Mouse (Mus musculus) kidney, postnatal 4 days (tissue): Measurements from ENCODE around the gene Frg2f1.
A peak's percentile ranks its signal among the peaks of the same experiment; 100 is the strongest.
"Not testable (repeated sequence)": the region's sequence is repeated elsewhere in the genome, so short reads cannot be mapped to it uniquely, and the experiment has no call there.

Source experiments
- DNase-seq, 2 experiments: peaks; one replicate each; pipeline ENCODE4 v3.0.0; 2021; ENCODE audit warnings: mixed read lengths in 2 of 2

The Frg2f1 gene

DNA sequence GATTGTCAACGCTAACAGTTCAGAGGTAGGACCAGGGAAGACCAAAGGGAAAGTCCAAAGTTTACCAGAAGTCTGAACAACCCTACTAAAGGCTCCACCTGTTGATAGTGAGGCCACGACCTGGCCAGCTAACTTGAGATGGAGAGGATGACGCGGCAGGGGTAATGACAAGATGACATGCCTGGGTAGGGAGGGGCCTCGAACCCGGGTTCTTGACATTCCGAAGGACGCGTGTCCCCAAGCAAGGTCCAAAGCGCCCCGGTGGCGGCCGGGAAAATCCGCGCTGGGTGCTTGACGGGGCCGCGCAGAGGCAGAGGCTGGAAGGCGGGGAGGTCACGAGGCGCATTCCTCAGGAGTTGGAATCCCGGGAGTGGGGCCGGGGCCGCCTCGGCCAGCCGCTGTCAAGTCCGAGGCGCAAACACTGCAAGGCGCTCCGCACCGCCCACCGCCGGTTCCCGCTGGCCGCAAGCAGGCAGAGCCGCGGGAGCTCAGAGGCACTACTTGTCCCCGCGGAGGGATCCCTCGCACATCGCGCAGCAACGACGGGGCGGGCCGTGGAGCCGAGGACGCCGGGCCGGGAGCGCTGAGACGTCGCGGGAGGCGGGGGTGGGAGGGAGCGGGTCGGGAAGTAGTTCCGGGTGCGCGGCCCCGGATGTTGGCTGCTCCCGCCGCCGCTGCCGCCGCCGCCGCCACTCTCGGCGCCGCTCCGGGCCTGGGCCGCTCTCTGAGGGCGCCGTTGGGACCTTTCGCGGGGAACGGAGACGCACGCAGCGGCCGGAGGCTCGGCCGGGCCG is at the start of gene Frg2f1:
Gene Frg2f1 (minus strand): TSS at position 499 of the 794 bp plus-strand sequence.
- peak; percentile 98 to 99 for DNase-seq

DNA sequence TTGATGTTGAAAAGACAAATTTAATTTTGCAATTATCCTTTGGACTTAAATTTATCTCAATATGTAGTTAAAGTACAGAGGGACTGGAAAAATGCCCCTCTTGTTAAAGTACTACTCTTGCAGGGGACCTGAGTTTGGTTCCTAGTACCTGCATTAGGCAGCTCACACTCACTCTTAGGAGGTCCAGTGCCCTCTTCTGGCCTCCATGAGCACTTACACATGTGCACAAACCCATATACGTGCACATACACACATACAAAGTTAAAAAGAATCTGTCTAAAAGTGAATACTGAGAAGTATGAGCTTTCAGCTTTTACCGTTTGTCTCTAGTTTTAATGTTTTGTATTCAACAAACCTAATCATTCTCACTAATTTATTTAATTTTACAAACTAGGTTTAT is 48.7 kb upstream of the Frg2f1 start:
- DNase-seq = no peak

DNA sequence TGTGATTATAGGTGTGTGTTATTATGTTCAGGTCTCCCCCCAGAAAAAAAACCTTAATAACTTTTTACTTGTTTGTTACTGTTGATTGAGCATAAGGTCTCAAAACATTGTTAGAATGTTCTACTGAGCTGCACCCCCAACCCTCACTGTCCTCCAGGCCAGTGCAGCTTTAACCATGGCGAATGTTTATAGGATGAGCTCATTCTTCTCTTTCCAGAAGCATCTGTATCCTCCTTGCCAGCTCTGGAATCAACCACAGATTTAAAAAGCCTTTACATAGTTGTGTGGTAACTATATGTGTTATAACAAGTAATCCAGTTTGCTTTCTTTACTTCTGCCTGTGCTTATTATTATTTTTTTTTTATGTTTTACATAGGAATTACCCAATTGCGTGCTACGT is 36.1 kb upstream of the Frg2f1 start:
- no peak for DNase-seq

DNA sequence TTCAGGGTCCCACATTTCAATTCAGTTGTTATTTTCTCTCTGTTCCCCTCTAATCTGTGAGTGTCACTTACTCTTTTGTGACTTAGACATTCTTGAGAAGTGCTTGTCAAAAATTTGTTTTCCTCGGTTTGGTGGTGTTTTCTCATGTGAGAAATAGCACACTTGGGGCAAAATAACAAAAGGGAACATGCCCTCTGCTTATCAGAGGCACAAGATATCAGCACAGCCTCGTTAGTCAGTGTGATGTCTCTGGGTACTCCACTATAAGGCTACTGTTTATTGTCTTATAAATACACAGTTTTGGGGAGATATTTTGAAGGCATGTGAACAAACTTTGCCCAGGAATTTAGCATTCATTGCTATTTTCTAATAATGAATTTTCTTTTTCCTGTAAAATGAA is 35.2 kb upstream of the Frg2f1 start:
- DNase-seq = no peak

DNA sequence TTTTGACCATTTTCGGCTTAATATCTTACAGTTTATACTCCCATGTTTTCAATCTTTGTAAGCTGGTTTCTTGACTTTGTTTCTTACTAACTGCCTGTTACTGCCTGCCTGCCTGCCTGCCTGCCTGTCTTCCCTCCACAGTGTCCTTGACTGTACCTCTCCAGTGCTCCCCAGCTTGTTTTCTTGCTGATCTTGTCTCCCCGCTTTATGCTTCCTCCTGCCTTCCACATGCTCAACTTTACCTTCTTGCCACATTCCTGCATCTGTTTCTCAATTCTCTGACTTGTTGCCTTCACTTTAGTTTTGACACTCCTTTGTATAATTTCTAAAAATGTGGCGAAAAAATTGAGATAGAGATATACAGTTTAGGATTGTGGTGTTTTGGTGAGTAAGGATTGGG is 33.4 kb upstream of the Frg2f1 start:
- no peak for DNase-seq

DNA sequence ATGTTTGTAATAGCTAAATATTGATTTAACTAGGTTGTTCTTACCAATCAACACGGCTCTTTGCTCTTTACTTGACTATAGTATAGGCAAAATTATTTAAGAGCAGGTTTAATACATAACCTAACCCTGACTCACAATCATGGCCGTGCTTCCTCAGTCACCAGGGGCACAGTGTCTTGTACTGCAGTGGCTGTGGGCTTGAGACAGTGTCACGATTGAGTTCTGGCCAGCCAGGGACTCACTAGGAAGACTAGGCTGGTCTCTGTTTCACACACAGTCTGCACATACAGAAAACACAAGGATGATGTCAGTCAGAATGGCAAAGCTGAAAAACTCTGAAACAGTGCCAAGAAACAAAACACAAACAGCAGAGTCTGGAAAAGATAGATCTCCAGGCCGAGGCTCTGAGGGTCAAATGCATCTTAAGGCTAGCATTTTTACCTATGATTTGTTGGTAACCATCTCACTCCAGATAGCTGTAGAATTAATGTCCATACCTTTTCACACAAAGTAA is 27.1 kb upstream of the Frg2f1 start:
- DNase-seq = no peak

DNA sequence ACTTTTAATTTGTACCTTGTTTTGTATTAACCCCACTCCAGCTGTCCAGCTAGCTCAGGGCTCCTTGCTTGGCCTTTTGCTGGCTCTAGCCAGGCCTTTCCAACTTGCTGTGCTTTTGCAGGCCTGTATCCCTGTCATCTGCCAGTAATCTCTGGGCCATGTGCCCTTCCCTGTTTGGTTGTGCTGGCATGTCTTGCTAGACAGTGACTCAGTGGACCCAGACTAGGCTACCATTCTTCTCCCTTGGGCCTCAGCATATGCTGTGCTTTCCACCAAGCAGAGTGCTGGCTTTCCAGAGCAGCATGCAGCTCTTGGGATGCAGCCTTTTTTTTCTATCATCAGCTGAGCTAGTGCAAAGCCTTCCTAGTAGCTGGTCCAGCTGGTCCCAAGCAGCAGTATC is 23.8 kb upstream of the Frg2f1 start:
- no peak for DNase-seq

DNA sequence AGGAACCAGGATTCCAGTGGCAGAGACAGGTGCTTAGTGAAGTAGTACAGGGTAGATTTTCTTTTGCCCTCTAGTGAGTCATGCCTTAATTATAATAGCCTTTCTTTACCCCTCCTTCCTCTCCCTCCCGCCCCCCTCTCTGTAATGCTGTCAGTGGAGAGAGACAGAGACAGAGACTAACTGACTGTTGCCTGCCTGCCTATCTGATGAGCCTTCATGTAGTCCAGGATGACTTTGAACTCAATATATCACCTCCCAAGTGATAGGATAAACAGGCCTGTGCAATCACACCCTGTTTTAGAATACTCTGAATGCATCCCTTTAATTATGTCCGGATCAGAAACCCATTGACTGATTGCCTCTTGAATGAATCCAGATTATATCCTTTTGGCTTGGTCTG is 16.1 kb upstream of the Frg2f1 start:
- DNase-seq = no peak

DNA sequence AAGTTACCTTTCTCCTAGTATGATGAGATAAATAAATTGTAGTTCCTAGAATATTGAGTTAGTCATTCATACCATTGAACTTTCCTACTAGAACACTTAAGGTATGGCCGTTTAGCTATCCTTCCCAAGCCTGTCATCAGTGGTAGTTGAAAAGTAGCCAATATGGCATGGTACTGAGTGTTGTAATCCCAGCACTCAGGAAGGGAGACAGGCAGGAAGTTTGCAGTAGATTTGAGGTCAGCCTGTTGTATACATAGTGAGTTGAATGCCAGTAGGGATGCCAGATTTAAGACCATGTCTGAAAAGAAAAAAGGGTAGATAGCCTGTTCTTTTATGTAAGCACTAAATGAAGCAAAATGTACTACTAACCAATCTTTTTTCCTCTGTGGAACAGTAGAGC is 11.5 kb upstream of the Frg2f1 start:
- DNase-seq = no peak

DNA sequence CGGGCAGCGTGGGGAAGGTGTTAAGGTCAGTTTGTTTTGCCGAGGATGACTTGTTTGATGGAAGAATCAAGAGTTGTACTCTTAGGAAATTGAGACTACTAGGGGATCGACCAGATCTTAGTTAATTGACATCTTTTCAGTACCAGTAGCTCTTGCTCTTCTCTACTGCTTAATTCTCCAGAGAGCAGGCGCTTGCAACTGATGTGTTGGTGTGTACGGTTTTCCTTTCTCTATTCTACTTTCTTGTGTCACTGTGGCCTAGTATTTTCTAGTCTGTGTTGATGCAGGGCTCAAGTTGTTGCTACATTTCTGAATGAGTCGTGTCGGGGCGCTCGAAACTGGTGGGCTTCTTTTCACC is 1.2 kb upstream of the Frg2f1 start:
- DNase-seq = no peak

DNA sequence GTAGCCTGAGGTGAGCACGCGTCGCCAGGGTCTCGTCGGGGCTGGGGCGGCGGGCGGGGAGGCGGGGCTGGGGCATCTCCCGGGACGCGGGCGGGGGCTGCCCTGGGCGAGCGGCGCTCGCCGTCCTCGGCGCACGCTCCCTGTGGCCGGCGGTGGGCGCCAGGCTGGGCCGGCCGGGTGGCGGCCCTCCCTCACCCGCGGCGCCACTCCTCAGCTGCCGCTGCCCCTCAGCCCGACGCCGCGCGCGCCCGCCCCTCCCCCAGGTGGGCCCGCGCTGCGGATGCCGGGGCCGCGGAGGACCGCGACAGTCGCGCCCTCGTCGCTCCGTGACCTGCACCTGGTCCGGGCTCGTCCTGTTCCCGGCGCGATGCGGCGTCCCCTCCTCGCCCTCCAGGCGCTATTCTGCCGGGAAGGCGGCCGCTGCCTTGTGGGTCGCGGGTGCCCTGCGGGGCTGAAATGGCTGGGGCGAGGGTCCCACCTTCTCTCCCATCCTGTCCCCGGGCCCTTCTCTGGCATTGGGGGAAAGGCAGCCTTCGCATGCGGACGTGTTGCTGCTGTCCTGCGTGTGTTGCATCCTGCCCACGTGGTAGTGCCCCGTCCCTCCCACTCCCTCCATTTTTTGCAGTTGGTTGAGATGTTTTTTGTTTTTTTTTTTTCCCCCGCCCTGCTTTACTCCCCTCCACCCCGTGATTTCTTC is 655 bp upstream of the Frg2f1 start:
- DNase-seq = peak; percentile 55 to 73

DNA sequence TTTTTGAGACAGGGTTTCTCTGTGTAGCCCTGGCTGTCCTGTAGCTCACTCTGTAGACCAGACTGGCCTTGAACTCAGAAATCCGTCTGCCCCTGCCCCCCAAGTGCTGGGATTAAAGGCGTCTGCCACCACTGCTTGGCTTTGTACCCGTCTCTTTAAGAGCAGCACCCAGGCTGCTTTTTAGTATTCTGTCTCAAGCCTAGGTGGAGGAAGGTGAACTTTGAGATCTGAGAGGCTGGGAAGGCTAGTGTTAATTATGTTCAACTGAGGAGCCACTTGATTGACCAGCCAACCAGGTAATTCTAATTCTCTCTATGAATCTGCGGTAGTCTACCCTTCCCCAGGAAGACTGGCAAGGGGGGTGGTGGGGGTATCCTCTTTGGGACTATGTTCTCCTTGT is 1.9 kb downstream of the Frg2f1 start:
- peak in 1 of 2 experiments; percentile 6 for DNase-seq

DNA sequence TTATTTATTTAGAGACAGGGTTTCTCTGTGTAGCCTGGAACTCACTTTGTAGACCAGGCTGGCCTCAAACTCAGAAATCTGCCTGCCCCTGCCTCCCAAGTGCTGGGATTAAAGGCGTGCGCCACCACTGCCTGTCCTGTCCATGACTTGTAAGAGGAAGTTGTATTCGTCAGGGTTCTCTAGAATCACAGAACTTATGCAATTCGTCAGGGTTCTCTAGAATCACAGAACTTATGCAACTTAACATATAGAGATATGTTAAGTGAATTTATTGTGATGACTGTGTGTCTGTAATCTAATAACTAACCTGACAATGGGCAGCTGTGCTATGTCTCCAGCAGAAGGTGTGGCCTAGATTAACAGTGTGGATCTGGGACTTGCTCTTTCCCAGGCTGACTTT is 2.7 kb downstream of the Frg2f1 start, which contains the start of gene Foxj3:
Gene Foxj3 (plus strand): TSS at position 390 of the 400 bp plus-strand sequence.
- DNase-seq = not testable (repeated sequence)

DNA sequence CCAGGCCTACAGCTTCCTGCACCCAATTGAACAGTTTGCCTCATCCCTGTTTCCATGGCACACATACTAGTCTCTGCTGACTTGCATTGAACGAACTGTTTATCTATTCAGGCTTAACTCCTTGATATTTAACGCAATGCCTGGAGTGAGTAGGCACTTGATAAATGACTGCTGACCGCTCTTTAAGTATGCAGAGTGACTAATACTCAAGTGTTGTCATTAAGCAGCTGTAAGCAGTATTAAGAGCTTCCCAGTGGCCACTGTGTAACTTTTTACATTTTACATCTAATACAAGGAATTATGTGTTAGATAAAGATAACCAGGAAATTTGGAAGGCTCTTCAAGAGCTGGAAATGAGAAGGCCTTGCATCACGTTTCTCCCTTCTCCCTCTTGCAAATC is 4.2 kb downstream of the Frg2f1 start:
- DNase-seq = no peak

DNA sequence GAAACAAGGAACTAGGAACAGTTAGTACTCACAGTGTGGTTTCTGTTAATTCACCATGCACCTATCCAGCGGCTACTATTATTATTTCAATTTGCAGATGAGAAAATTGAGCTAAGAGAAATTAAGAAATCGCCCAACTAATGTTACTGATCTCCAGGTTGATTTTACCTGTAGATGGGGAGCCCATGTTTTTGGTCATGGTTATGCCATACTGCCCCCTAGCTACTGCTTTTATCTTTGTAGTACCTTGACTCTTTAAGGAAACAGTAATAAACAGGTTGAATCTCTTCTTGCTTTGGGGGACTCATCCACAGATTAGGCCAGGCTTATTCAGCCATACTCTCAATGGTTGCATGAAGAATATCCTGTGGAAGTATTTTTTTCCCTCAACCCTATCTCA is 7.5 kb downstream of the Frg2f1 start:
- no peak for DNase-seq

DNA sequence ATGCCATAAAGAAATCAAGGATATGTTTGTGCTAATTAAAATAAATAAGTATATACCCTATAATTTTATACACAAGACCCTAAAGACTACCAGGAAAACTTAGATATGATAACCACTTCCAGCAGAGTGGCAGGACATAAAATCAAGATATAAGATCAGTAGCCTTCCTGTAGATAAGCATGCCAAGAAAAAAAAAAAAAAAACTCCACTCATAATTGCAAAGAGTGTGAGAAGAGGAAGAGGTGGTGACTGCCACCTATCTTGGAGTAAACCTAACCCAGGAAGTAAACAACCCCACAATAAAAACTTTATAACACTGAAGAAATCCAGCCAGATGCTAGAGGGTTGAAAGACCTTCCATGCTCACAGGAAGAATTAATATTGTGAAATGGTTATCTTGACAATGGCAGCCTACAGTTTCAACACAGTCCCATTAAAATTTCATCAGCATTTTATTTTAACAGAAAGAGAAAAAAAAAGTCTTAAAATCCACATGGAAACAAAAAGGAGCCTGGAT is 12.9 kb downstream of the Frg2f1 start:
- no peak for DNase-seq

DNA sequence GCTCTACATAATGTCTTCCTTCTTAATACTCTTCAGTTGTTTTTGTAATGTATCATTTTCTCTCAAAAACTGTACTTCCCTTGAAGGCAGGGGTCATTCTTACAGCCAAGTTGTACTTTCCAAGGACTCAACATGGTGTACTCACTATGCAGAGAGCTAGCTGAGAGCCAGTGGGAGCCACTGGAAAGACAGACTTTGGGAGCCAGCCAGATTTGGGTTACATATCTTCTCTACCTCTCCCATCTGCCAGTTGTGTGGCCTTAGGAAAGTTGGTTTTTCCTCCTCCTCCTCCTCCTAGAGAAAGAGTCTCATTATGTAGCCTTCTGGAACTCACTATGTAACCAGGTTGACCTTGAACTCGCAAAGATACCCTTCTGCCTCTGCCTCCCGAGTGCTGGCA is 14.9 kb downstream of the Frg2f1 start:
- DNase-seq = no peak

DNA sequence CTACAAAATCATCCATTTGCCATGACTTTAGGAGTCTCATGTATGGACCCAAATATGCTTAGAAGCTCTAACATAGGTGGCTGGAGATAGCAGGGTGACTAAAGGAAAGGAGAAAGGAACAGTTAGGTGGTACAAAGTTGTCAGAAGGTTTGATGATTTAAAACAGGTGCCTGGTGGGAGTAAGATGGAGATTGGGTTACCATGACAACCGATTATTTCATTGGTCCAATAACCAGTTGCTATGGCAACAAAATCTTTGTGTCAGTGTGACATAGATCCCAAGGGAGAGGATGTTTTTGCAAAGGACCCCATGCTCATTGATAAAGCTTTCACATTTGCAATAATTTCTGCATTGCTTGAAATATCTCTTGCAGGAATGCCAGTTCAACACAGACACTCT is 15.3 kb downstream of the Frg2f1 start:
- no peak for DNase-seq

DNA sequence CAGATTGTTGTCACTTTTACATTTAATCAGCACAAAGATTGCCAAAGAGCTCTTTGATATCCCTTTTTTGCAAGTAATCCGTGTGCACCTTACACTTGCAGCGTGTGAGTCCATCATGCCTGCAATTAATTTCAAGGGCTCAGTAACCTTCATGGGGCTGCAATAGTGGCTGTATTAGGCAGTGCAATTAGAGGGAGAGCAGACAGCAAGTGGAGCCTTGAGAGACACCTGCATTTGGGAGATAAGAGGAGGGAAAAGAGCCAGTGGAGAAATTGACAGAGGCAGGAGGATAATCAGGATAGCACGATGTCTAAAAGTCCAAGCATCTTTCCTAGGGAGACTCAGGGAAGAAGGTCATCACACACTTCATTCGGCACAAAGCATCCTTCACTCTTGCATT is 15.8 kb downstream of the Frg2f1 start:
- DNase-seq = no peak

DNA sequence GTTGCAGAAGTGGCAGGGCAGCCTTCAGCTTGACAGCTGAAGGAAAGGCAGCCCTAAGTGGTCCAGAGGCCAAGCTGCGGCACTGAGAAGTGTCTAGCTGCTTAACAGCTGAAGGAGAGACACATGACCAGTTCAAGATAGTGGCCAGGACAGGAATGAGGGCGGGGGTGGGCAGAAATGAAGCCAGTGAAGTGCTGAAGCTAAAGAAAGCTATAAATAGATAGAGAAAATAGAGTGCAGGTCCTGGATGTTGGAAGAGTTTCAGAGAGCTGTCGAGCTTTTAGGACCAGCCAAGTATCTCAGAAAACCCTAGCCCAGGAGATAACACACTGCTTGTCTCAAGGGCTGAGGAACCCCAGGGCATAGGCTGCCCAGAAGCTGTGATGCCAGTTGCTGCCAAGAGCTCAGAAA is 26.6 kb downstream of the Frg2f1 start:
- DNase-seq = no peak

DNA sequence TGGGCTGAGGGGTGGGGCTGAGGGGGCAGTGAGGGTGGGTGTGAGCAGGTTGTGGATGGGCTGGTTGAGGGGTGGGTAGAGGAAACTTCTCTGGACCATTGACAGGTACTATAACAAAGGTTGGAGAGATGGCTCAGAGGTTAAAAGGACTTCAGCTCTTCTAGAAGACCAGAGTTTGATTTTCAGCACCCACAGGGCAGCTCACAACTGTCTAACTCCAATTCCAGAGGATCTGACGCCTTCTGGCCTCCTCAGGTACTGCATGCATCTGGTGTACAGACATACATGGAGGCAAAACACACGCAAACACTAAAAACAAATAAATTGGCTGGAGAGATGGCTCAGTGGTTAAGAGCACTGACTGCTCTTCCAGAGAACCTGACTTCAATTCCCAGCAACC is 27.7 kb downstream of the Frg2f1 start:
- DNase-seq = no peak

DNA sequence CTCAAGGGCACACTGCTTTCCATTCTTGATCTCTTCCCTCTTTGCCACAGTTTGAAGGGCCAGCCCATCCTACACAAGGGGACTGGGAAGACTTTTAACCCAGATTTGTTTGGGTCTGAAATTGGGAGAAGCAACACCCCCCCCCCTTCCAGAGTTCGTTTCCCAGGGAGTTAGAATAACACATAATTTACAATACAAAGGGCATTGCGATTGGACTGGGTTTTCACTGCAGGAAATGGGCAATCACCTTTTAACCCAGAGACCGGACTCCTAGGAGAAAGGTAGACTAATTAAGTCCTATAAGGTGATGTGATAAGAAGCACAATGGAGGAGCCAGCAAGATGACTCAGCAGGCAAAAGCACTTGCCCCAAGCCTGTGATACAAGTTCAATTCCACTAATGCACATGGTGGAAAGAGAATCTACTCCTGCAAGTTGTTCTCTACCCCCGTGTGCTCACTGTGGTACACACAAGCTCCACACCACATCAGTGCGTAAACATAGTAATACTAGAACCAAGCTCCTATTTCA is 40.9 kb downstream of the Frg2f1 start:
- no peak for DNase-seq

DNA sequence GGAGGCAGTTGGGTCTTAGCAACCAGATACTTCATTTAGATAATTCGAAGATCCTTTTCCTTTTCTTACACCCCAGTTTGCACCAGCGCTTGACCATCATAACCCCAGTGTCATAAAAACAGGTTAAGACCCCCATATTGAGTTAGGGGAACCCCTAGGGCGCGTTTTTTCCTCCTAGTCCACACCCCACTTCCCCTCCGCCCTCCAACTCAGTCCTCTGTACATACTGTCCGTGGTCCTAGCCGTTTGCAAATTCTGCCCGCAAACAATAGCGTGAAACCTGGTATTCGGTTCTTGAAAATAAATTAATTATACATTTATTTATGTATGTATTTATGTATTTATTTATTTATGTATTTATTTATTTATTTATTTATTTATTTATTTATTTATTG is 46.4 kb downstream of the Frg2f1 start:
- no peak for DNase-seq
